Mouse (Mus musculus) testis, adult 2 months (tissue): ENCODE measurements around the gene Jade1. TPM values are rescaled to one million over a fixed set of nuclear protein-coding genes. Genes with fewer than 3 reads are reported as not detected.

Source experiments
- H3K27ac ChIP-seq: fragments of 200-500 bp; 2 replicates; pipeline ENCODE4 v1.5.1; 2012; ENCODE audit warnings: low read depth, low read length; ENCODE audit not compliant: control insufficient read depth, insufficient read depth
- H3K27me3 ChIP-seq: fragments of 200-500 bp; 2 replicates; pipeline ENCODE4 v1.6.1; 2012; ENCODE audit warnings: mild to moderate bottlenecking, low read length, moderate library complexity; ENCODE audit not compliant: control insufficient read depth, insufficient read depth
- H3K36me3 ChIP-seq: fragments of 200-500 bp; 2 replicates; pipeline ENCODE4 v1.6.1; 2012; ENCODE audit warnings: mild to moderate bottlenecking, low read length; ENCODE audit not compliant: control insufficient read depth, insufficient read depth
- H3K4me1 ChIP-seq: fragments of 200-500 bp; 2 replicates; pipeline ENCODE4 v1.6.1; 2012; ENCODE audit warnings: low read length; ENCODE audit not compliant: control insufficient read depth, insufficient read depth
- H3K4me3 ChIP-seq: fragments of 200-500 bp; 2 replicates; pipeline ENCODE4 v1.5.1; 2012; ENCODE audit warnings: low read depth, mild to moderate bottlenecking, low read length, moderate library complexity, mixed read lengths; ENCODE audit not compliant: control insufficient read depth
- CTCF ChIP-seq: fragments of 200-500 bp; IDR thresholded peaks from 2 replicates; pipeline ENCODE4 v1.5.1; 2012; ENCODE audit warnings: low read depth, mild to moderate bottlenecking, inconsistent platforms, low read length, moderate library complexity; ENCODE audit not compliant: control insufficient read depth, insufficient read depth, insufficient replicate concordance
- POLR2A ChIP-seq: fragments of 200-500 bp; IDR thresholded peaks from 2 replicates; pipeline ENCODE4 v1.6.1; 2012; ENCODE audit warnings: low read depth, mild to moderate bottlenecking, inconsistent platforms, low read length, moderate library complexity; ENCODE audit not compliant: control insufficient read depth
- polyA plus RNA-seq: library from polyadenylated mRNA; depleted of rRNA; stranded (reverse); fragments of >200 nt; gene quantifications from 2 replicates; pipeline ENCODE4 v1.2.3, GENCODE M21; 2012

The Jade1 gene
- polyA plus RNA-seq, 1 experiment: 9.1 TPM

DNA sequence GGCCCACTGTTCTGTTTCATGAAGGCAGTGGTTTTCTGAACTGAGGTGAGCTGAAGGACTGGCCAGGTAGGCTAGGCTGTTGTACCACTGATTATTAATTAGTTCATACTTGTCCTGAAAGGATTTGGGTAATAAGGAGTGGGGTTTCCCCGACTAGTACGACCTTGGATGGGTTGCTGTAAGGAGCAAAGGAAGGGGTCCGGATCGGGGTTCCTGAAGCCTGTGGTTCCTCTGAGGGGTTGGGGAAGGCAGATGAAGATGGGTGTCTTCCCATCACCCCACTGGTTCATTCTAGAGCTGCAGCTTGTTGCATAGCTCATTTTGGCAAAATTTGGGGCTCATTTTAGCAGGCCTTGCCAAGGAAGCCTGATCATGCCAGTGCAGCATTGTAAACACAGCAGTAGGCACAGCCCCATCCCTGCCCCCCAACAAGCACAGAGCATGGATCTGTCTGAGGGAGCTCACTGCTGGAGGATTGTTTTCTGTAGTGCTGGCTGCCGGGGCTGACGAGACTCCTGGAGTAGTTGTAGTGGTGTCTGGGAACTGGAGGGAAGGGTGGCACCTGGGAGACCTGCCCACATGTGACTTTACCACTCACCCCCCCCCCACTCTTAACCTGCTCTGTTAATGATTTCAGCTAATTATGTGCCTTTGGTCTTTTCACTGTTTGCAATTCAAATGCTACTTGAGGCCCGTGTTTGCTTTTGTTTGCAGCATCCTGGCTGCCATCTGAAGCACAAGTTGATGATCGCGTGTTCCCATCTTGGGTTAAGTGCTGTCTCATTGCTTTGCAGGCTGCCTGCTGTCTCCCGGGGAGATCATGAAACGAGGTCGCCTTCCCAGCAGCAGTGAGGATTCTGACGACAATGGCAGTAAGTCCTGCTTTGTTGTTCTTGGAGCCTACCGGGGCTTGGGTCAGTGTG, 25.1 kb downstream of the Jade1 start:
- H3K27ac ChIP-seq: no peak overlapping the region

DNA sequence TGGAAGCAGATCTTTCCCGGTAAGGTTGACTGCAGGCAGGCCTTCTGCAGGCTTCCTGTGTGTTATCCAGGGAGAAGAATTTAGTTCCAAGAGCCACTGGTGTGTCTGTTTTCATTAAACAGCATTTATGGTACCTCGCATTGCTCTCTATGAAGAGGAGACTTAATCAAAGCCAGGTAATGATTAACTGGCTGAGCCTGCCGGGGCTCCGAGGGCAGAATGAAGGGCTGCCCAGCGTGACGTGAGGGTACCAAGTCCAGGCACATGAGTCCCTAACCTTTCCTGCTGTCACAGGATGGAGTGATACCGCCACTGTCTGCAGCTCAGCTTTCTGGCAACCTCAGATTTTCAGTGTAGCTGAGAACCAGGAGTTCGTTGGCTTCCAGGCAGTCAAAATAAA, 25.9 kb downstream of the Jade1 start:
- no peaks in the 10 kb centered on the region for H3K36me3 ChIP-seq
- TF ChIP-seq CTCF: no peak
- TF ChIP-seq POLR2A: no peak
- no peaks in the 10 kb centered on the region for H3K4me1 ChIP-seq
- no peak overlapping the region for H3K4me3 ChIP-seq
- no peaks in the 10 kb centered on the region for H3K27me3 ChIP-seq
- H3K27ac ChIP-seq: no peak overlapping the region

More for the DNA sequence above, 25.1 kb downstream of the Jade1 start:
- Histone ChIP-seq H3K4me1 (no peaks in the 10 kb centered on the region), H3K27me3 (no peaks in the 10 kb centered on the region), H3K36me3 (no peaks in the 10 kb centered on the region), H3K4me3 (no peak overlapping the region)
- no peak for TF ChIP-seq CTCF
- no peak for TF ChIP-seq POLR2A

DNA sequence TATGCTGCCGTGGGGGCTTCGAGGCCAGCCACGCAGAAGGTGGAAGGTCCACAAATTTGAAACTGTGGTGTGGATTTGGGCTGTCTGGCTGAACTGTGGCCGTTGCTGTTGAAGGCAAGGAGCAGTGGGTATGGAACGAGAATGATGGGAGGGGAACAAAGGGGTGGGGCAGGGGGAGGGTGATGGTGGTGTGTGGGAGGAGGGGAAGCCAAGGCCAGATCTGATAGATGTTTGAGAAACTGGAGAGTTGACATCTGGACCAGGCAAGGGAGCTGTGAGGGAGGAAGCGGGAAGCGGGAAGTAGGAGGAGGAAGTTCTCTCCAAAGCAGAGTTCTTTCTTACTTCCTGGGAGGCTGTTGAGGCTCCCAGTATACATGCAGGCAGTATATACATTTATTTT, 26.7 kb downstream of the Jade1 start:
- Histone ChIP-seq H3K36me3 (no peaks in the 10 kb centered on the region), H3K4me1 (no peaks in the 10 kb centered on the region)

DNA sequence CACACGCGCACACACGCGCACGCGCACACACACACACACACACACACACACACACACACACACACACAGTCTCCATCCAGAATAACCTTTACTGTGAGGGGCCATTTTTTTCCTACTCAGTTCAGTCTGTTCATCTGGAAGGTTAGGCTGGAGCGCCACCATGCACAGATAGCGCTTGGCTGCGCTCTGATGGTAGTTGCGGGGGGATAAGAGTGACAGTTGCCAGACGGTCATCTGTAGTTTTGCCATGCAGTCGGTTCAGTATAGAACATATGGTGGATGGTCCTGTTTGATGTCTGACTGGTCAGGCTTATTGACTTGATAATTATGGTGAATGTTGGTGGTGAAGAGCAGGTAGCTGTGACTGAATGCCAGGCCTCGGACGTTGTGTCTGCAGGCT, 27.6 kb downstream of the Jade1 start:
- Histone ChIP-seq H3K27ac (no peak overlapping the region), H3K4me3 (no peak overlapping the region), H3K4me1 (no peaks in the 10 kb centered on the region; the same call in 1 of the 2 replicates), H3K36me3 (no peaks in the 10 kb centered on the region), H3K27me3 (no peaks in the 10 kb centered on the region)
- TF ChIP-seq POLR2A: no peak

More for the DNA sequence above, 26.7 kb downstream of the Jade1 start:
- Histone ChIP-seq H3K4me3 (no peak overlapping the region), H3K27ac (no peak overlapping the region), H3K27me3 (no peaks in the 10 kb centered on the region)
- TF ChIP-seq POLR2A: no peak
- TF ChIP-seq CTCF: no peak

DNA sequence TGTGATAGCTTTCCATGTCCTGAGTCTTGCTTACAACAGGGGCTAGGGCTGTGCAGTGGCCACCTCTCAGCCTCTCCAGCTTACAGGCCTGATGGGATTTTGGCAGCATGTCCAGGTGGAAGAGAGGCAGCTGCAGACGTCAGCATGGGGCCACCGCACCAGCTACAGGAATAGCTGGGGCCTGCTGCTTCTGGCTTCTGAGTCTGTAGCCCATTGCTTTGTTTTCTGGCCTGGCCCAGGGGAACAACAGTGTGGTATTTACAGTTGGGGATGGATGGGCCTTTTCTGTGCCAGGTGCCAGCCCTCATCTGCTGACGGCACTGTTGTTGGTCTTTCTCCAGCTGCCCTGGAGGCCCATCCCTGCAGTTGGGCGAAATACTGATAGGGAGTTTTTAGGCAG, 28.1 kb downstream of the Jade1 start:
- Histone ChIP-seq H3K4me3 (no peak overlapping the region), H3K27me3 (no peaks in the 10 kb centered on the region), H3K4me1 (no peaks in the 10 kb centered on the region; the same call in 1 of the 2 replicates), H3K27ac (no peak overlapping the region), H3K36me3 (no peaks in the 10 kb centered on the region)
- TF ChIP-seq POLR2A (no peak), CTCF (no peak)

DNA sequence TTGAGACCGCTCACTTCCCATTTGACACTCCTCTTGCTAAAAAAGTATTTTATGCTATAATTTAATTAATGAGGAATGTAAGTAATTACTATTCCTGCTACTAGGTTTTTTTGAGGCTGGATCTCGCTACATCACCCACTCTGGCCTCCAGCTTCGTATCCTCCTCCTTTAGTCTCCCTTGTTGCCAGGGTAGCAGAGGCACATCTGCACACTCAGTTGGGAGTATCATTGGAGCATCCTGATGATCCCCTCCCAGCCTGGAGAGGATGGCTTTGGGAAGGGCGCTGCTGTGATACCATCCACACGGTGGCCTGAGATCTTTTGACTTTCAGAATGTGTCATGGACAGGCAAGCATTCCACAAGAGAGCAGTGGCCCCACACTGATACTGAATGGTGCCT, 30.0 kb downstream of the Jade1 start:
- H3K27me3 ChIP-seq: no peaks in the 10 kb centered on the region
- no peak overlapping the region for H3K4me3 ChIP-seq
- no peaks in the 10 kb centered on the region for H3K36me3 ChIP-seq
- H3K27ac ChIP-seq: no peak overlapping the region
- H3K4me1 ChIP-seq: no peaks in the 10 kb centered on the region; the same call in 1 of the 2 replicates
- TF ChIP-seq POLR2A (no peak), CTCF (no peak)

DNA sequence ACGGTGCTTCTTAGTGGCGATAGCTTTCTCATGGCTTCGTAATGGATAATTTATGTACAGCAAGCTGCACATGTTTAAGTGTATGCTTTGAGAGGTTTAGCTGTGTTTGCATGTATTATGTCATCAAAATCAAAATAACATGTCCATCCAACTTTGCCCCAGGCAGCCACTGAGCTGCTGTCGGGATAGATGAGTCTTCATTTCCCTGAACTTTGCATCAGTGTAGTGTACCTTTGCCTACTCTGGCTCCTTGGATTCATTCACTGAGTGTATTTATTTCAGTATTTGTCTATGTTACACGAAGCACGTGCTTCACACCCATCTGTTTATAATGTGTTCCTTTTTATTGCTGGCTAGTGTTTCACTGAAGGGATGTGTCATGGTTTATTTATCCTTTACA, 30.8 kb downstream of the Jade1 start:
- H3K4me1 ChIP-seq: no peaks in the 10 kb centered on the region; the same call in 1 of the 2 replicates

DNA sequence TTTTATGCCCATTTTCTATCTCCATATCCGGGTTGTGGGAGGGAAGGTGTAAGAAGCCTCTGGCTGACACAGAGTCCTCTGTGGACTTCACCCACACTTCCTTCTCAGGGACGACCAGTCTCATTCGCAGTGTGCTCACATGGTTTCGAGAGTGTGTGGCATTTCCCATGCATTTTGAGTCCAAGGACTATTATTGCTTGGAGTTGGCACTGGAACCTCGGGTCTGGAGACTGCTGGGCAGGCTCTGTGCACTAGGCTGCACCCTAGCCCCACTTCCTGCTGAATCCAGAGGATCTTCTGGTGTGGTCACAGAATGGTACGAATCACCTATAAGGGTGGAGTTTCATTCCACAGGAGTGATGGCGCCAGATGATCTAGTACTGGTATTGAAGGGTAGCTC, 31.4 kb downstream of the Jade1 start:
- H3K27me3 ChIP-seq: no peaks in the 10 kb centered on the region
- H3K4me3 ChIP-seq: no peak overlapping the region
- no peaks in the 10 kb centered on the region for H3K36me3 ChIP-seq
- no peaks in the 10 kb centered on the region; the same call in 1 of the 2 replicates for H3K4me1 ChIP-seq
- no peak overlapping the region for H3K27ac ChIP-seq
- TF ChIP-seq POLR2A: no peak
- TF ChIP-seq CTCF: no peak

More for the DNA sequence above, 30.8 kb downstream of the Jade1 start:
- H3K27ac ChIP-seq: no peak overlapping the region
- no peak overlapping the region for H3K4me3 ChIP-seq
- no peaks in the 10 kb centered on the region for H3K36me3 ChIP-seq
- no peak for TF ChIP-seq CTCF
- no peak for TF ChIP-seq POLR2A
- H3K27me3 ChIP-seq: no peaks in the 10 kb centered on the region
